Mouse (Mus musculus) hindbrain, embryonic 15.5 days (tissue): ENCODE results near the gene Mief2. TPM values are rescaled to one million over a fixed set of nuclear protein-coding genes. Genes with fewer than 3 reads are reported as not detected.
A peak's percentile ranks its signal among the peaks of the same experiment; 100 is the strongest.

Experiments used
- ATAC-seq: fragments of 200-750 bp; cut with Nextera tagmentation; 2 replicates; pipeline ENCODE4 v1.8.0; 2017; ENCODE audit warnings: low read depth, moderate number of reproducible peaks, moderate TSS enrichment; ENCODE audit not compliant: low FRiP score
- H3K27ac ChIP-seq: fragments of 300-500 bp; sonication (generic); replicated peaks from 2 replicates; pipeline ENCODE4 v1.5.1; 2015; ENCODE audit warnings: mild to moderate bottlenecking, inconsistent platforms
- H3K27me3 ChIP-seq: fragments of 300-500 bp; sonication (generic); 2 replicates; pipeline ENCODE4 v1.6.1; 2015; ENCODE audit warnings: control low read depth, inconsistent platforms
- H3K36me3 ChIP-seq: fragments of 300-500 bp; sonication (generic); 2 replicates; pipeline ENCODE4 v1.6.1; 2015; ENCODE audit warnings: control low read depth, inconsistent platforms
- H3K4me1 ChIP-seq: fragments of 300-500 bp; sonication (generic); replicated peaks from 2 replicates; pipeline ENCODE4 v1.6.1; 2015; ENCODE audit warnings: control low read depth, inconsistent platforms
- H3K4me2 ChIP-seq: fragments of 300-500 bp; sonication (generic); 2 replicates; pipeline ENCODE4 v1.6.1; 2015; ENCODE audit warnings: moderate library complexity, mild to moderate bottlenecking, inconsistent platforms
- H3K4me3 ChIP-seq: fragments of 300-500 bp; sonication (generic); 2 replicates; pipeline ENCODE4 v1.5.1; 2015; ENCODE audit warnings: mild to moderate bottlenecking, inconsistent platforms
- H3K9ac ChIP-seq: fragments of 300-500 bp; sonication (generic); 2 replicates; pipeline ENCODE4 v1.6.1; 2015; ENCODE audit warnings: inconsistent platforms
- H3K9me3 ChIP-seq: fragments of 300-500 bp; sonication (generic); 2 replicates; pipeline ENCODE4 v1.6.1; 2016; ENCODE audit warnings: control low read depth, inconsistent platforms
- WGBS: fragments of 180-500 bp; shearing (Covaris S2); methylation state at CpG from one replicate; pipeline ENCODE4 v1.1.7; 2015; 5-methylcytosine and 5-hydroxymethylcytosine counted together
- polyA plus RNA-seq: library from polyadenylated mRNA; unstranded; fragments of >200 nt; fragmentation: Nextera tagmentation; extraction: Ambion mirVana; gene quantifications from 2 replicates; pipeline ENCODE4 v1.2.1, GENCODE M21; 2015

Gene Mief2
- polyA plus RNA-seq: 24.7 and 27.0 TPM in 2 replicates

DNA sequence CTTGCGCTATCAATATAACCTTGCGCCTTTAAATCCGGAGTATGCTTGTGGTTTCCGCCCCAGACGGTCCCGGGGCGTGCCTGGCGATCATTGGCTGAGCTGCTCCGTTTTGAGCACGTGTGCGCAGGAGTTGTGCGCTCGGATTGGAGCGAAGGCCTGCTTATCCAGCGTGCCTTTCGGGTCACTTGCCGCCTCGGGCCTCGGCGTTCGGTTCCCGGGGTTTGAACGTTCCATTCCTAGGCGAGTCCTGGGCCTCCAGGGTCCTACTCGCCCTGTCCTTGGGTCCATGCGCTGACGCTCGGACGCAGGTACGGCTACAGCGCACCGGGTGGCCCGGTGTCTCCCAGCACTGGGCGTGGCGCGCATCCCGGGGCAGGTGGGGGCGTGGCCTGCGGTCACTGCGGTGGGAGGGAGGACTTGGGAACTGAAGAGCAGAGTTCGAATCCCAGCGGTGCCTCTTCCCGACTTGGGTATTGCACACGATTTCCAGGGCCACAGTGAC is at the start of gene Mief2:
Mief2 (plus strand) TSS at position 139 of the 502 bp plus-strand sequence.
- H3K4me1 ChIP-seq: peaks cover 36% of the 10 kb centered on the region
- H3K4me3 ChIP-seq: peak within 1 kb of the TSS; percentile 69
- H3K9ac ChIP-seq: peak within 1 kb of the TSS; percentile 77
- peak within 1 kb of the TSS; percentile 92 for H3K27ac ChIP-seq
- no peaks in the 10 kb centered on the region for H3K27me3 ChIP-seq
- peak within 1 kb of the TSS; percentile 77 for H3K4me2 ChIP-seq
- H3K36me3 ChIP-seq: peaks cover 36% of the 10 kb centered on the region
- no peaks in the 10 kb centered on the region for H3K9me3 ChIP-seq
- WGBS: under 1% methylated on average over 44 of the region's 44 CpGs
- peak; percentile 96 for ATAC-seq

DNA sequence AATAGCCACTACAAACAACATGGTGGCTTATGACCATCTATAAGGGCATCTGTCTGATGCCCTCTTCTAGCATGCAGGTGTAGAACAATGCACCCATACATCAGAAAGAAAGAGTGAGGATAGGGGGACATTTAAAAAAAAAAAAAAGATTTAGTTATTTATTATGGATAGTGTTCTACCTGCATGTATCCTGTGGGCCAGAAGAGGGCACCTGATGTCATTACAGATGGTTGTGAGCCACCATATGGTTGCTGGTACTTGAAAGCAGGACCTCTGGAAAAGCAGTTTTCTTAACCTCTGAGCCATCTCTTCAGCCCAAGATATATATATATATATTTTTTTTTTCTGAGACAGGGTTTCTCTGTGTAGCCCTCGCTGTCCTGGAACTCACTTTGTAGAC is 32.0 kb upstream of the Mief2 start:
- WGBS: 76% methylated on average over 1 of the region's 1 CpGs
- H3K9me3 ChIP-seq: no peaks in the 10 kb centered on the region
- H3K9ac ChIP-seq: no peak overlapping the region
- no peak for ATAC-seq
- H3K27me3 ChIP-seq: no peaks in the 10 kb centered on the region
- H3K4me3 ChIP-seq: no peak overlapping the region
- no peaks in the 10 kb centered on the region for H3K36me3 ChIP-seq
- H3K4me1 ChIP-seq: peaks cover 21% of the 10 kb centered on the region
- H3K27ac ChIP-seq: no peak overlapping the region
- no peak overlapping the region for H3K4me2 ChIP-seq

DNA sequence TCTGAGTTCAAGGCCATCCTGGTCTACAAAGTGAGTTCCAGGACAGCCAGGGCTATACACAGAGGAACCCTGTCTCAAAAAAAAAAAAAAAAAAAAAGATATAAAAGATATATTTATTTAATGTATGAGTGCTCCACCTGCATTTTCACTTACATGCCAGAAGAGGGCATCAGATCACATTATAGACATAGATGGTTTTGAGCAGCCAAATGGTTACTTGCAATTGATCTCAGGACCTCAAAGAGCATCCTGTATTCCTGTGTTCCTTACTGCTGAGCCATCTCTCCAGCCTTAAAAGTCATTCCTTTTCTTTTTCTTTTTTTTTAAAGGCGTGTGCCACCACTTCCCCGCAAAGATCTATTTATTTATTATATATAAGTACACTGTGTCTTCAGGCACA is 30.6 kb upstream of the Mief2 start:
- Histone ChIP-seq H3K36me3 (no peaks in the 10 kb centered on the region), H3K4me1 (peaks cover 35% of the 10 kb centered on the region), H3K27me3 (no peaks in the 10 kb centered on the region), H3K9ac (no peak overlapping the region), H3K4me3 (no peak overlapping the region), H3K27ac (no peak overlapping the region), H3K4me2 (no peak overlapping the region), H3K9me3 (no peaks in the 10 kb centered on the region)
- WGBS: 71% methylated on average over 2 of the region's 2 CpGs
- no peak for ATAC-seq

DNA sequence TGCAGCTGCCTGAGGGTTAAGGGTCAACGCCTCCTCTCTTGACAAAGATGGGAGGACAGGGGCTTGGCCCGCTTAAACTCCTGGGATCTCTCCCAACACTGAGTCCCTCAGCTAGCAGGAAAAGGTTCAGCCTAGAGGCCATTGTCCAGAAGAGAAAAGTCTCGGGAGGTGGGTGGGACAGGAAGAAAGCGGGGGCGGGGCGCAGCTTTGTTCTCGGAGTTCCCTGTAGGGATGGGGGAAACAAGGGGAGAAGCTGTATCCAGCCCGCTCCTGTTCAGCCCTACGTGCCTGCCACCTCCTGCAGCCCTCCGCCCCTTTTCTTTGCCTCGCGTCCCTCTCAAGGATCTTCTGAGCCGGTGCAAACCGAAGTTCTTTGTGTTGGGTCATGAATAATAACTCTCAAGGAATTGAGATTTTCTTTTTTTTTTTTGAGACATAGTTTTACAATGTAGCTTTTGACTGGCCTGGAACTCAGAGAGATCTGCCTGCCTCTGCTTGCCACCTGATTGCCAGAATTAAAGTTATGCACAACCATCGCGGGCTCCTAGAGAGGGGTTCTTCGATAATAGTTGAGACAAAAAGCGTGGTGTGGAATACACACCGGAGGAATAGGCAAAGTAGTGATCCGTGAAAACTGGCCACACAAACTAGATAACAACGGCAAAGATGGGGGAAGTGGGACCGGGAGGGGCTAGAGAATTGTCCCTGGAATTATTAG is 29.2 kb upstream of the Mief2 start:
- Histone ChIP-seq H3K9ac (peak overlapping the region; percentile 38), H3K9me3 (no peaks in the 10 kb centered on the region), H3K27ac (peak overlapping the region; percentile 91), H3K27me3 (no peaks in the 10 kb centered on the region), H3K36me3 (no peaks in the 10 kb centered on the region), H3K4me3 (peak overlapping the region; percentile 96), H3K4me1 (peaks cover 49% of the 10 kb centered on the region), H3K4me2 (peak overlapping the region; percentile 93)
- under 1% methylated on average over 20 of the region's 22 CpGs for WGBS
- peak; percentile 48 for ATAC-seq

DNA sequence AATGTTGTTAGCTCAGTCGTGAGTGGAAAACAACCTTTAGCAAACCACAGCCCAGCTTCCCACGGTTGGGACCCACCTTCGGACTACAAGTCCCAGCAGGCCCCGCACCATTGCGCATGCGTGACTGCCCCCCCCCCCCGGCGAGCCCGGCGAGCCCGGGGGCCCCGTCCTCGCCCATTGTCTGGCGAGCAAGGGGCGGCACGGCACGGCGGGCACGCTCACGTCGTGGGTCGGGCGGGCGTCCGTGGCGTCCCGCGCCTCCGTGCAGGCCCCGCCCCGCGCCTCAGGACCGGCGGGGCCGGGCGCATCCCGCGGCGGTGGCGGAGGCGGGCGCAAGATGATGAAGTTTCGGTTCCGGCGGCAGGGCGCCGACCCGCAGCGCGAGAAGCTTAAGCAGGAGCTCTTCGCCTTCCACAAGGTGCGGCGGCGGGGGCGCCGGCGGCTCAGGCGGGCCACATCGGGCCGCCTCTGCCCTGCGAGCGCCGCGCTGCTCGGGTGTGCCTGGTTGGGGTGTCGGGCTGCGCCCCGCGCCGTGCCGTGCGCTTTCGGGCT is 28.6 kb upstream of the Mief2 start, which contains the start of gene Llgl1:
Llgl1 (plus strand) TSS at position 200 of the 552 bp plus-strand sequence.
- WGBS: under 1% methylated on average over 57 of the region's 73 CpGs
- Histone ChIP-seq H3K4me3 (peak within 1 kb of the TSS; percentile 96), H3K27me3 (no peaks in the 10 kb centered on the region), H3K4me2 (peak within 1 kb of the TSS; percentile 93), H3K27ac (peak within 1 kb of the TSS; percentile 91), H3K9me3 (no peaks in the 10 kb centered on the region), H3K4me1 (peaks cover 50% of the 10 kb centered on the region), H3K9ac (peak within 1 kb of the TSS; percentile 94), H3K36me3 (no peaks in the 10 kb centered on the region)
- peak; percentile 90 for ATAC-seq

DNA sequence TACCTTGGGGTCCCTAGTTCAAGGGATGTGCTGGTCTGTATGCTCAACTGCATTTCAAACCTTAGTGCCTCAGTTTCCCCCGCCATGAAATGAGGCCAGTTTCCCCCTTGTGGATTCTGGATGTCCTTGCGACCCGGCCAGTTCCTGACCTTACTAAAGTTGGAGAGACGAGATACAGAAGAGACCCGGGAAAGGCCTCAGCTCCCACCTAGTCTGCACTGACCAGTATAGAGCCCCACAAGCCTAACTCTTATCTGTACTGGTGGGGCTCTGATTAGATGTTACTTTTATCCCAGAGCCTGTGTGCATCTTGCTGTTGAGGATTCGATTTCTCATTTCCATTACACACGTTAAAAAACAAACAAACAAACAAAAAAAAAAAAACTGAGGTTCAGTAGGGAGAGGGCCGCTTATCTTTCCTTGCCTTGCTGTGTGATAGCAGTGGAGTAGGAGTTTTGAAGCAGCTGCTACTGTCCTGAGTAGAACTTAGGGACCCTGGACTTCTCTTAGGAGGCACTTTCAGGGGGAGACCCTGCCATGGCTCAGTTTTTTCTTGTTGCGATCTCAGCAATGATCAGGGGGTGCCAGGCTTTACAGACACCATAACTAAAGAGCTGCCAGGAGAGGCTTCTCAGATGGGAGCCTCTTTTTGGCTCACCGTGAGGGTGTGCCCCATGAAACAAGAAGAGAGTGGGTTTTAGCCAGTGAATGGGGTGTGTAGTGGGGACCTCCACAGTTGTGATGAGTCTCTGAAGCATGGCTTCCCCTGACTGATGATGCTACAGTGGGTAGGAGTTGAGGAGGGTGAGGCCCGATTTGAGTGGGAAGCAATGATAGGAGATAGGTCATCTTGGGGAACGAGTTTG is 27.6 kb upstream of the Mief2 start:
- Histone ChIP-seq H3K9me3 (no peaks in the 10 kb centered on the region), H3K4me2 (peak overlapping the region; percentile 93), H3K27ac (peak overlapping the region; percentile 91), H3K4me3 (peak overlapping the region; percentile 96), H3K9ac (peak overlapping the region; percentile 94), H3K36me3 (0 out of 2 replicates have a peak, but pooled peaks cover 2% of the 10 kb centered on the region), H3K27me3 (no peaks in the 10 kb centered on the region), H3K4me1 (peaks cover 57% of the 10 kb centered on the region)
- 19% methylated on average over 12 of the region's 12 CpGs for WGBS
- ATAC-seq: no peak

DNA sequence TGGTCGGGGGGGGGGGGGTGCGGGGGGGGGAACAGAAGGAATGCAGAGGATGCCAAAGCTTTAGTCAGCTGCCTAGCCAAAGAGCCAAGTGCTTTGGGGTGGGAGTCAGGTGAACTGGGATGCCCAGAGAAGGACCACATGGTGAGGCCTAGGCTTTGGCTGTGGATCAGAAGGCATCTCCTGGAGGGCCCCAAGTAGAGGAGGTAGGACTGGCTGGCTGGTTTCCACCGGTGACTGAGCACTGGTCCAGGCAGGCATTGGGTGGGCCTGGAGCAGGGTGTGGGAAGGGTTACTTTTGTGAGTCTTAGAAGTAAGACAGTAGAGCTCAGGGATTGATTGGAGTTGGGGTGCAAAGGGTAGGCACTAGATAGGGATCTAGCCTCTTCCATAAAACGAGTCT is 26.6 kb upstream of the Mief2 start:
- no peak for ATAC-seq
- Histone ChIP-seq H3K36me3 (peaks cover 12% of the 10 kb centered on the region), H3K9me3 (no peaks in the 10 kb centered on the region), H3K4me1 (peaks cover 60% of the 10 kb centered on the region), H3K9ac (no peak overlapping the region), H3K4me2 (peak overlapping the region; percentile 32; the same call in 1 of the 2 replicates), H3K27ac (no peak overlapping the region), H3K4me3 (no peak overlapping the region), H3K27me3 (no peaks in the 10 kb centered on the region)
- WGBS: 88% methylated on average over 2 of the region's 4 CpGs

DNA sequence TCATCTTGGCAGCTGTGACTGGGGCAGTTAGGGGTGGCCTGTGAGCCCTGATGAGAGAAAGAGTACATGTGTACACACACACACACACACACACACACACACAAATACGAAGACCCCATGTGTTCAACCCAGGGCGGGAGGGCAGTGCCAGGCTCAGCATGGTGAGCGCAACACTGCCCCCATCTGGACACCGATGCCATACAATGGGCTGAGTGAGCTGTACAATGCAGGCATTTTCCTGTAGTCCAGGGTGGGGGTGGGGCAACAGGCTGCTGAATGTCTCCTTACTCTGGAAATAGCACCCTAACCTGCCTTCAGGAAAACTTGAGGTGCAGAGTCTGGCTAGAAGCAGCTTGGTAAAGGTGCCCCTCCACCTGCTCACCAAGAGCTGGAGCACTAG is 25.1 kb upstream of the Mief2 start:
- 12% methylated on average over 4 of the region's 4 CpGs for WGBS
- no peak for ATAC-seq
- peaks cover 60% of the 10 kb centered on the region for H3K4me1 ChIP-seq
- no peak overlapping the region for H3K4me3 ChIP-seq
- no peaks in the 10 kb centered on the region for H3K27me3 ChIP-seq
- no peaks in the 10 kb centered on the region for H3K9me3 ChIP-seq
- peaks cover 27% of the 10 kb centered on the region for H3K36me3 ChIP-seq
- no peak overlapping the region for H3K4me2 ChIP-seq
- no peak overlapping the region for H3K9ac ChIP-seq
- no peak overlapping the region for H3K27ac ChIP-seq

DNA sequence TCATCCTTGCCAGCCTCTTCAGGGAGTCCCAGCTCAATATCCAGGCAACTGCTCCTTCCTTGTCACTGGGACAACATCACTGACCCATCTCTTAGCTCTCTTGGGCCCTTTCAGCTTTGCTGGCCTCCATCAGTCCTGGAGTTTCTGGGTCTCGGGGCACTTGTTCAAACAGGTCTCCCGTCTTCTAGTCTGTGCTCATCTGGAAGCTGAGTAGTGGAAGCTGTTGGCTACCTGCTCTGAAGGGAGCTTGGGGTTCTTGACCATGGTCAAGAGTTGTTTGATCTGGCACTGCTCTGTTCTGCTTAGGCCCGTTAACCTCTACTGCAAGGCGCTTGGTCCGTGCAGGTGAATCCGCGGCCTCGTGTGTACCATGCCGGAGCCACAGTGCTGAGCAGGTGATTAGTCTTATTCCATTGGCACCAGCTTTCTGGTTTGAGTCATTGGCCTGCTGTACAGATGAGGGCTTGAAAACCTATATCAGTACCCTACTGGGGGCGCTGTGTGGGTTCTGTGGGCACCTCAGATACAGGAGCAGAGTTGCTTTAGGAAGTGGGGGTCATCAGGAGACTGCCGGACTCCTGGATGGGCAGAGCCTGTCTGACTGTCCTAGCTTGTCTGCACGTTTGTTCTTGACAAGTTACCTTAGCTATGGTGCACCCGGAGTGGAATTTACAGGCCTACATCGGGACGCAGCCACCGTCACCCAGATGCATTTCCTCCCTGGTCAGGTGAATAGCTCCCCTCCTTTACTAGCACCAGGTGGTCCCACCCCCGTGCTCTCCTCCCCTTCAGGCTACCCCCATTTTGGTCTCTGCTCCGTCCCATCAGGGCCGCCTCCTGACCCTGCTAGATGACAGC is 23.9 kb upstream of the Mief2 start:
- Histone ChIP-seq H3K4me1 (peaks cover 50% of the 10 kb centered on the region), H3K9ac (no peak overlapping the region), H3K4me2 (no peak overlapping the region), H3K27ac (no peak overlapping the region), H3K4me3 (no peak overlapping the region), H3K36me3 (peaks cover 38% of the 10 kb centered on the region), H3K27me3 (no peaks in the 10 kb centered on the region), H3K9me3 (no peaks in the 10 kb centered on the region)
- 92% methylated on average over 19 of the region's 19 CpGs for WGBS
- ATAC-seq: no peak

DNA sequence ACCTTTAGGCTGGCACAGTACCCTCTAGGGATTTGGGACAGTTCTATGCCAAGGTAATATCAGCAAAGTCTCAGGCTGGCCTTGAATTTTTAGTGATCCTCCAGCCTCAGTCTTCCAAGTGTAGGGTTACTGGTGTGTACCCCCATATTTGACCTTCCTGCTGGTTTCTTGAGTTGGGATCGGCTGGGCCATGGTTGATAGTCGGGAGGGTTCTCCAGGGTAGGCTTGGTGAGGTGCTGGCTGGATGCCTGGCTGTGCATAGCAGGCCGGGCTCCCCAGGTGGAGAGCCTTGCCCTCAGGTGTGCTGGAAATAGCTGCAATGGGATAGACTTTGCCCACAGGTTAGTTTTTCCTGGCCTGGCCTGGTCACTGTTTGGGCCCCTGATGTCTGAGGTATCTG is 22.9 kb upstream of the Mief2 start:
- peaks cover 48% of the 10 kb centered on the region for H3K36me3 ChIP-seq
- no peak overlapping the region for H3K4me2 ChIP-seq
- no peak overlapping the region for H3K4me3 ChIP-seq
- no peak overlapping the region for H3K9ac ChIP-seq
- H3K27ac ChIP-seq: no peak overlapping the region
- no peak for ATAC-seq
- WGBS: 93% methylated on average over 3 of the region's 3 CpGs
- H3K4me1 ChIP-seq: peaks cover 48% of the 10 kb centered on the region
- no peaks in the 10 kb centered on the region for H3K27me3 ChIP-seq
- H3K9me3 ChIP-seq: no peaks in the 10 kb centered on the region

DNA sequence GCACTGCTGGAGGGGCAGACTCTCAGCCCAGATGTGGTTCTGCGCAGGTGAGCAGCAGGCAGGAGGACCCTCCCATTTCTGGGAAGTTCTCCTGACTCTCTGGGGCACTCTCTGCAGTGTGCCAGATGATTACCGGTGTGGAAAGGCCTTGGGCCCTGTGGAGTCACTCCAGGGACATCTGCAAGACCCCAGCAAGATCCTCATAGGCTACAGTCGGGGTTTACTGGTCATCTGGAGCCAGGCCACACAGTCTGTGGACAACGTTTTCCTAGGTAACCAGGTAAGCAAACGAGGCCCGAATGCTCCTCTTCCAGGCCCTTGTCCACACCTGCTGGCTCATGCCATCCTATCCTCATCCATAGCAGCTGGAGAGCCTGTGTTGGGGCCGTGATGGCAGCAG is 22.1 kb upstream of the Mief2 start:
- Histone ChIP-seq H3K27ac (no peak overlapping the region), H3K9ac (no peak overlapping the region), H3K9me3 (no peaks in the 10 kb centered on the region), H3K4me2 (no peak overlapping the region), H3K4me1 (peaks cover 40% of the 10 kb centered on the region), H3K4me3 (no peak overlapping the region), H3K27me3 (no peaks in the 10 kb centered on the region), H3K36me3 (peaks cover 55% of the 10 kb centered on the region)
- WGBS: 89% methylated on average over 7 of the region's 7 CpGs
- no peak for ATAC-seq
